Mouse (Mus musculus): ENCODE measurements around the gene Sbno2. TPM values are rescaled to one million over a fixed set of nuclear protein-coding genes. Genes with fewer than 3 reads are reported as not detected.
"Not testable (repeated sequence)": the region's sequence is repeated elsewhere in the genome, so short reads cannot be mapped to it uniquely, and the experiment has no call there.

Gene Sbno2
- polyA plus RNA-seq, 1 experiment from 2014 or later: 8.7 TPM

- H3K9ac ChIP-seq (replicated peaks): no peak overlapping the region
- no peaks in the 10 kb centered on the region for H3K27me3 ChIP-seq (ENCODE audit: insufficient read depth, low read length)
- 0 out of 2 replicates have a peak overlapping the region, but pooled peaks have one; percentile 11 for H3K27ac ChIP-seq (ENCODE audit: low read depth)
- TF ChIP-seq EP300 (IDR thresholded peaks at IDR 0.05; ENCODE audit: low read depth) (no peak), CTCF (IDR thresholded peaks at IDR 0.05; ENCODE audit: low read depth) (no peak)
- H3K4me1 ChIP-seq (ENCODE audit: insufficient read depth): peaks cover 30% of the 10 kb centered on the region
- DNase-seq: no peak
- ATAC-seq: no peak
- H3K9me3 ChIP-seq (ENCODE audit: low read length): no peaks in the 10 kb centered on the region
- H3K4me2 ChIP-seq (ENCODE audit: low read depth, low read length): no peak overlapping the region
- H3K4me3 ChIP-seq (ENCODE audit: low read depth, low read length): no peak overlapping the region
- WGBS (ENCODE audit: insufficient replicate concordance): 86% methylated on average over 4 of the region's 4 CpGs
- peaks cover 59% of the 10 kb centered on the region for H3K36me3 ChIP-seq (replicated peaks; ENCODE audit: insufficient read depth, low read length)
These were observed 48.9 kb downstream of the Sbno2 start for GRCm38 (mm10) chr10:80056506-80056905.

- H3K4me2 ChIP-seq (ENCODE audit: low read depth, low read length): peak overlapping the region; percentile 95
- H3K4me1 ChIP-seq (ENCODE audit: insufficient read depth): peaks cover 36% of the 10 kb centered on the region
- H3K27ac ChIP-seq (ENCODE audit: low read depth): no peak overlapping the region
- no peak overlapping the region for H3K4me3 ChIP-seq (ENCODE audit: low read depth, low read length)
- no peak for TF ChIP-seq CTCF (IDR thresholded peaks at IDR 0.05; ENCODE audit: low read depth)
- no peak for TF ChIP-seq EP300 (IDR thresholded peaks at IDR 0.05; ENCODE audit: low read depth)
- no peaks in the 10 kb centered on the region for H3K9me3 ChIP-seq (ENCODE audit: low read length)
- H3K27me3 ChIP-seq (ENCODE audit: insufficient read depth, low read length): no peaks in the 10 kb centered on the region
- DNase-seq (no peak), ATAC-seq (no peak)
- 40% methylated on average over 8 of the region's 10 CpGs for WGBS (ENCODE audit: insufficient replicate concordance)
- peaks cover 52% of the 10 kb centered on the region for H3K36me3 ChIP-seq (replicated peaks; ENCODE audit: insufficient read depth, low read length)
- H3K9ac ChIP-seq (replicated peaks): 0 out of 2 replicates have a peak overlapping the region, but pooled peaks have one; percentile 96
These were observed 49.5 kb downstream of the Sbno2 start for GRCm38 (mm10) chr10:80055891-80056290.

GRCm38 (mm10) chr10:80055364-80055763 lies 50.0 kb downstream of the Sbno2 start:
- Histone ChIP-seq H3K27ac (ENCODE audit: low read depth) (peak overlapping the region; percentile 34; the same call in 1 of the 2 replicates), H3K4me3 (ENCODE audit: low read depth, low read length) (peak overlapping the region; percentile 89; the same call in 1 of the 2 replicates), H3K27me3 (ENCODE audit: insufficient read depth, low read length) (no peaks in the 10 kb centered on the region), H3K9ac (replicated peaks) (peak overlapping the region; percentile 96; the same call in 1 of the 2 replicates), H3K4me1 (ENCODE audit: insufficient read depth) (peaks cover 41% of the 10 kb centered on the region), H3K9me3 (ENCODE audit: low read length) (no peaks in the 10 kb centered on the region), H3K36me3 (replicated peaks; ENCODE audit: insufficient read depth, low read length) (peaks cover 47% of the 10 kb centered on the region), H3K4me2 (ENCODE audit: low read depth, low read length) (peak overlapping the region; percentile 95)
- DNase-seq (no peak), ATAC-seq (no peak)
- TF ChIP-seq EP300 (IDR thresholded peaks at IDR 0.05; ENCODE audit: low read depth) (no peak), CTCF (IDR thresholded peaks at IDR 0.05; ENCODE audit: low read depth) (no peak)
- WGBS (ENCODE audit: insufficient replicate concordance): 73% methylated on average over 5 of the region's 5 CpGs

- peak overlapping the region; percentile 96; the same call in 1 of the 2 replicates for H3K9ac ChIP-seq (replicated peaks)
- 13% methylated on average over 3 of the region's 3 CpGs for WGBS (ENCODE audit: insufficient replicate concordance)
- not testable (repeated sequence) for DNase-seq; H3K9me3 ChIP-seq (ENCODE audit: low read length); ATAC-seq; H3K27me3 ChIP-seq (ENCODE audit: insufficient read depth, low read length)
- peak overlapping the region; percentile 95 for H3K4me2 ChIP-seq (ENCODE audit: low read depth, low read length)
- peaks cover 43% of the 10 kb centered on the region for H3K36me3 ChIP-seq (replicated peaks; ENCODE audit: insufficient read depth, low read length)
- H3K4me1 ChIP-seq (ENCODE audit: insufficient read depth): peaks cover 45% of the 10 kb centered on the region
- peak overlapping the region; percentile 34; the same call in 1 of the 2 replicates for H3K27ac ChIP-seq (ENCODE audit: low read depth)
- peak overlapping the region; percentile 89 for H3K4me3 ChIP-seq (ENCODE audit: low read depth, low read length)
These were observed 50.5 kb downstream of the Sbno2 start for GRCm38 (mm10) chr10:80054911-80055310.

GRCm38 (mm10) chr10:80053831-80054815 lies 51.2 kb downstream of the Sbno2 start:
- peaks cover 45% of the 10 kb centered on the region for H3K4me1 ChIP-seq (ENCODE audit: insufficient read depth)
- H3K4me2 ChIP-seq (ENCODE audit: low read depth, low read length): peak overlapping the region; percentile 95
- DNase-seq: peak; percentile 85
- under 1% methylated on average over 67 of the region's 77 CpGs for WGBS (ENCODE audit: insufficient replicate concordance)
- no peaks in the 10 kb centered on the region for H3K27me3 ChIP-seq (ENCODE audit: insufficient read depth, low read length)
- peaks cover 35% of the 10 kb centered on the region for H3K36me3 ChIP-seq (replicated peaks; ENCODE audit: insufficient read depth, low read length)
- peak; percentile 51 for ATAC-seq
- peak overlapping the region; percentile 99 for H3K27ac ChIP-seq (ENCODE audit: low read depth)
- peak overlapping the region; percentile 96 for H3K9ac ChIP-seq (replicated peaks)
- no peaks in the 10 kb centered on the region for H3K9me3 ChIP-seq (ENCODE audit: low read length)
- H3K4me3 ChIP-seq (ENCODE audit: low read depth, low read length): peak overlapping the region; percentile 89
- TF ChIP-seq CTCF (IDR thresholded peaks at IDR 0.05; ENCODE audit: low read depth) (peak; percentile 62), EP300 (IDR thresholded peaks at IDR 0.05; ENCODE audit: low read depth) (no peak)

GRCm38 (mm10) chr10:80053259-80053780 lies 52.1 kb downstream of the Sbno2 start:
- peak overlapping the region; percentile 95 for H3K4me2 ChIP-seq (ENCODE audit: low read depth, low read length)
- peak overlapping the region; percentile 89 for H3K4me3 ChIP-seq (ENCODE audit: low read depth, low read length)
- H3K27me3 ChIP-seq (ENCODE audit: insufficient read depth, low read length): no peaks in the 10 kb centered on the region
- WGBS (ENCODE audit: insufficient replicate concordance): under 1% methylated on average over 46 of the region's 47 CpGs
- H3K9ac ChIP-seq (replicated peaks): peak overlapping the region; percentile 96
- H3K36me3 ChIP-seq (replicated peaks; ENCODE audit: insufficient read depth, low read length): peaks cover 28% of the 10 kb centered on the region
- DNase-seq (peak; percentile 100), ATAC-seq (peak; percentile 91)
- H3K9me3 ChIP-seq (ENCODE audit: low read length): no peaks in the 10 kb centered on the region
- H3K27ac ChIP-seq (ENCODE audit: low read depth): peak overlapping the region; percentile 99
- no peak for TF ChIP-seq CTCF (IDR thresholded peaks at IDR 0.05; ENCODE audit: low read depth)
- 0 out of 2 replicates have a peak, but pooled peaks have one; percentile 7 for TF ChIP-seq EP300 (IDR thresholded peaks at IDR 0.05; ENCODE audit: low read depth)
- peaks cover 51% of the 10 kb centered on the region for H3K4me1 ChIP-seq (ENCODE audit: insufficient read depth)
